Comparison of ENCODE assay signal across 9 mouse cellular contexts in genomic region chr8:72320803-72321583, GRCm38 (mm10). TPM values are rescaled to one million over a fixed set of nuclear protein-coding genes. Genes with fewer than 3 reads are reported as not detected.
DNase-seq lines count a peak whose midpoint lies in the region; ATAC-seq and TF ChIP-seq lines count a peak whose summit lies in the region.
"Had no signal": no experiment of that assay in that cellular context is flagged by ENCODE, and none has a peak within 500 bp of the region (broad histone marks: within the 10 kb centered on the region; RNA-seq: fewer than 3 reads in every experiment).

No protein-coding gene starts in this region.

- no peaks in the 10 kb centered on the region for H3K4me1 ChIP-seq in kidney, adult 2 months (ENCODE audit: control insufficient read depth, insufficient read depth, low read length)
- no peaks in the 10 kb centered on the region for H3K4me1 ChIP-seq in brown adipose tissue, adult 24 weeks (ENCODE audit: control insufficient read depth, insufficient read depth, insufficient read length, low read length)
- H3K4me1 ChIP-seq in intestine, embryonic 14.5 days (replicated peaks; ENCODE audit: control insufficient read depth, insufficient read depth, low read length): no peaks in the 10 kb centered on the region; the same call in 1 of the 2 replicates
- H3K4me1 ChIP-seq in midbrain, embryonic 14.5 days (ENCODE audit: control insufficient read depth, insufficient read depth, low read length): peaks cover 11% of the 10 kb centered on the region; the same call in 1 of the 2 replicates
- no peaks in the 10 kb centered on the region for H3K4me1 ChIP-seq in cerebellum, adult 2 months (ENCODE audit: control insufficient read depth, insufficient read depth, low read length)

- DNase-seq in kidney, adult 2 months: no peak
- DNase-seq in kidney, postnatal 25 days: no peak
- no peak for DNase-seq in intestine, embryonic 14.5 days (ENCODE audit: low spot score)
- DNase-seq in midbrain, embryonic 14.5 days: no peak
- no peak for DNase-seq in cerebellum, adult 2 months
- no peak for DNase-seq in layer of hippocampus, adult 8-10 months (ENCODE audit: low spot score in 2 of 2)
- DNase-seq: right cerebral cortex, postnatal 14 days had no signal

- H3K9ac ChIP-seq in intestine, embryonic 14.5 days (ENCODE audit: low read length): no peak overlapping the region
- H3K9ac ChIP-seq in midbrain, embryonic 14.5 days (replicated peaks; ENCODE audit: low read length): no peak overlapping the region

- WGBS in kidney, adult 2 months: 59% methylated on average over 25 of the region's 25 CpGs
- 53% methylated on average over 25 of the region's 25 CpGs for WGBS in intestine, embryonic 14.5 days
- WGBS in midbrain, embryonic 14.5 days: 57% methylated on average over 25 of the region's 25 CpGs
- WGBS in cerebellum, adult 2 months: 73% methylated on average over 25 of the region's 25 CpGs

- ATAC-seq in intestine, embryonic 14.5 days (replicated peaks; ENCODE audit: low FRiP score, low TSS enrichment, low read depth): no peak
- no peak for ATAC-seq in midbrain, embryonic 14.5 days (ENCODE audit: low FRiP score, low TSS enrichment)
- no peak for ATAC-seq in megakaryocyte-erythroid progenitor cell, adult 5-6 weeks (replicated peaks; ENCODE audit: low FRiP score, low TSS enrichment, poor library complexity, severe bottlenecking)

- H3K27me3 ChIP-seq in kidney, adult 2 months (replicated peaks; ENCODE audit: control insufficient read depth, insufficient read depth, low read length): no peaks in the 10 kb centered on the region
- peaks cover 37% of the 10 kb centered on the region for H3K27me3 ChIP-seq in intestine, embryonic 14.5 days (replicated peaks; ENCODE audit: control insufficient read depth, insufficient read depth, low read length)
- H3K27me3 ChIP-seq in midbrain, embryonic 14.5 days (ENCODE audit: control insufficient read depth, insufficient read depth, low read length): peaks cover 27% of the 10 kb centered on the region
- H3K27me3 ChIP-seq in cerebellum, adult 2 months (ENCODE audit: control insufficient read depth, insufficient read depth, low read length): peaks cover 2% of the 10 kb centered on the region; the same call in 1 of the 2 replicates

- no peaks in the 10 kb centered on the region for H3K9me3 ChIP-seq in intestine, embryonic 14.5 days (ENCODE audit: control insufficient read depth, low read length)
- H3K9me3 ChIP-seq in midbrain, embryonic 14.5 days (ENCODE audit: control insufficient read depth, low read length): no peaks in the 10 kb centered on the region

- H3K36me3 ChIP-seq in kidney, adult 2 months (ENCODE audit: control insufficient read depth, insufficient read depth, low read length): no peaks in the 10 kb centered on the region
- H3K36me3 ChIP-seq in intestine, embryonic 14.5 days (ENCODE audit: control insufficient read depth, insufficient read depth, low read length): no peaks in the 10 kb centered on the region
- H3K36me3 ChIP-seq in midbrain, embryonic 14.5 days (ENCODE audit: control insufficient read depth, insufficient read depth, low read length): no peaks in the 10 kb centered on the region

- H3K4me3 ChIP-seq in kidney, adult 2 months (ENCODE audit: insufficient read depth, low read depth, low read length): peak overlapping the region; percentile 63
- H3K4me3 ChIP-seq in brown adipose tissue, adult 24 weeks (ENCODE audit: insufficient read depth, low read depth, low read length): peak overlapping the region; percentile 95
- H3K4me3 ChIP-seq in intestine, embryonic 14.5 days (ENCODE audit: low read depth, low read length): peak overlapping the region; percentile 53; the same call in 1 of the 2 replicates
- H3K4me3 ChIP-seq in midbrain, embryonic 14.5 days (replicated peaks; ENCODE audit: low read depth, low read length): peak overlapping the region; percentile 50; the same call in 1 of the 2 replicates
- no peak overlapping the region for H3K4me3 ChIP-seq in cerebellum, adult 2 months (replicated peaks; ENCODE audit: insufficient read depth, low read depth, low read length)

- H3K27ac ChIP-seq in kidney, adult 2 months (ENCODE audit: insufficient read depth, low read depth, low read length): peak overlapping the region; percentile 70
- H3K27ac ChIP-seq in brown adipose tissue, adult 24 weeks (replicated peaks; ENCODE audit: low read depth, low read length): peak overlapping the region; percentile 70
- H3K27ac ChIP-seq in intestine, embryonic 14.5 days (ENCODE audit: low read depth): no peak overlapping the region
- H3K27ac ChIP-seq in midbrain, embryonic 14.5 days (replicated peaks; ENCODE audit: low read depth, low read length): no peak overlapping the region
- no peak overlapping the region for H3K27ac ChIP-seq in cerebellum, adult 2 months (ENCODE audit: insufficient read depth, low read length)

- TF ChIP-seq POLR2A in kidney, adult 2 months (IDR thresholded peaks at IDR 0.05; ENCODE audit: low read depth, low read length): no peak
- TF ChIP-seq POLR2A in cerebellum, adult 2 months (IDR thresholded peaks at IDR 0.05; ENCODE audit: borderline replicate concordance, insufficient read depth, low read length): no peak

- H3K4me2 ChIP-seq in intestine, embryonic 14.5 days (ENCODE audit: low read length): peak overlapping the region; percentile 92
- no peak overlapping the region for H3K4me2 ChIP-seq in midbrain, embryonic 14.5 days (ENCODE audit: low read length)

- no peak for TF ChIP-seq CTCF in kidney, adult 2 months (conservative IDR thresholded peaks at IDR 0.05; ENCODE audit: insufficient read depth, insufficient read length, low read depth, low read length)
- TF ChIP-seq CTCF in cerebellum, adult 2 months (IDR thresholded peaks at IDR 0.05; ENCODE audit: borderline replicate concordance, insufficient read depth, low read depth, low read length): no peak

RNA-seq across cellular contexts. Expression of gene Klf2, which starts 2.2 kb away (rescaled TPM):
- polyA plus RNA-seq in kidney, adult 2 months (2012; rRNA removed): 20.9 and 22.2 TPM in 2 replicates
- 30.6 and 88.0 TPM in 2 replicates for polyA plus RNA-seq in brown adipose tissue, adult 24 weeks (2012; ENCODE audit: insufficient read depth, insufficient read length, missing spikeins)
- polyA plus RNA-seq in intestine, embryonic 14.5 days (2014; fragmentation: Nextera tagmentation; extraction: Ambion mirVana): 5.0 and 6.9 TPM in 2 replicates
- 3.1 and 5.7 TPM in 2 replicates for polyA plus RNA-seq in midbrain, embryonic 14.5 days (2014; fragmentation: Nextera tagmentation; extraction: Ambion mirVana)
- 6.3 and 7.1 TPM in 2 replicates for polyA plus RNA-seq in cerebellum, adult 2 months (2012; rRNA removed)
- total RNA-seq in layer of hippocampus, adult 8-10 months (2022): 10 to 100 TPM in 3 of 4 experiments, 1 to 10 TPM in 1; 9.5 to 15.3 (median 12.7) TPM
- total RNA-seq in megakaryocyte-erythroid progenitor cell, adult 5-6 weeks (2014; fragmentation: Nextera tagmentation): 4.0 and 4.4 TPM in 2 replicates
- total RNA-seq in megakaryocyte-erythroid progenitor cell, adult 5-6 weeks (2017): 2.3 and 5.1 TPM in 2 replicates

RNA-seq across cellular contexts. Expression of gene Gm10282, which starts 15.9 kb away (rescaled TPM):
- 1.8 and 2.8 TPM in 2 replicates for polyA plus RNA-seq in kidney, adult 2 months (2012; rRNA removed)
- not detected in 2 replicates for polyA plus RNA-seq in brown adipose tissue, adult 24 weeks (2012; ENCODE audit: insufficient read depth, insufficient read length, missing spikeins)
- polyA plus RNA-seq in intestine, embryonic 14.5 days (2014; fragmentation: Nextera tagmentation; extraction: Ambion mirVana): 30.3 and 31.1 TPM in 2 replicates
- polyA plus RNA-seq in midbrain, embryonic 14.5 days (2014; fragmentation: Nextera tagmentation; extraction: Ambion mirVana): 13.6 and 18.2 TPM in 2 replicates
- polyA plus RNA-seq in cerebellum, adult 2 months (2012; rRNA removed): 3.9 TPM in 2 replicates
- 1 to 10 TPM; 3.8 to 7.8 (median 6.0) TPM for total RNA-seq in layer of hippocampus, adult 8-10 months (2022)
- total RNA-seq in megakaryocyte-erythroid progenitor cell, adult 5-6 weeks (2014; fragmentation: Nextera tagmentation): 6.8 and 12.5 TPM in 2 replicates
- 7.4 and 11.2 TPM in 2 replicates for total RNA-seq in megakaryocyte-erythroid progenitor cell, adult 5-6 weeks (2017)

Comparison
In these comparisons a context has a peak if more than half of its experiments do, and no peak if none do; other contexts are left out.
1. H3K27ac ChIP-seq: peak in kidney, adult 2 months (single experiment) and brown adipose tissue, adult 24 weeks (single experiment); none in intestine, embryonic 14.5 days (single experiment), midbrain, embryonic 14.5 days (single experiment) and cerebellum, adult 2 months (single experiment).